Mouse (Mus musculus) lung, postnatal 25 days (tissue): Measurements from ENCODE around the gene Cd3eap.

Source experiments
- DNase-seq: peaks from one replicate; pipeline ENCODE4 v3.0.0; 2022; ENCODE audit warnings: low spot score

Gene Cd3eap

GRCm38 (mm10) chr7:19331910-19332309 is 27.4 kb downstream of the Cd3eap start:
- DNase-seq = no peak

- DNase-seq = no peak
Observed at GRCm38 (mm10) chr7:19328425-19328824, 30.9 kb downstream of the Cd3eap start.

- no peak for DNase-seq
Observed at GRCm38 (mm10) chr7:19327782-19328181, 31.5 kb downstream of the Cd3eap start.

GRCm38 (mm10) chr7:19327128-19327527 is 32.2 kb downstream of the Cd3eap start:
- DNase-seq = peak; percentile 96

GRCm38 (mm10) chr7:19326359-19326758 is 32.9 kb downstream of the Cd3eap start:
- DNase-seq = peak; percentile 93

- no peak for DNase-seq
Observed at GRCm38 (mm10) chr7:19325262-19326199, 33.8 kb downstream of the Cd3eap start.

- DNase-seq = no peak
Observed at GRCm38 (mm10) chr7:19324221-19324620, 35.1 kb downstream of the Cd3eap start.

GRCm38 (mm10) chr7:19322489-19322888 is 36.8 kb downstream of the Cd3eap start:
- DNase-seq = no peak

GRCm38 (mm10) chr7:19321464-19321863 is 37.8 kb downstream of the Cd3eap start:
- DNase-seq = peak; percentile 64

- DNase-seq = no peak
Observed at GRCm38 (mm10) chr7:19320637-19321036, 38.6 kb downstream of the Cd3eap start.

GRCm38 (mm10) chr7:19319906-19320305 is 39.4 kb downstream of the Cd3eap start:
- DNase-seq = peak; percentile 98

GRCm38 (mm10) chr7:19319458-19319857 is 39.8 kb downstream of the Cd3eap start:
- DNase-seq = no peak

- DNase-seq = no peak
Observed at GRCm38 (mm10) chr7:19318676-19319075, 40.6 kb downstream of the Cd3eap start.

GRCm38 (mm10) chr7:19318201-19318600 is 41.1 kb downstream of the Cd3eap start:
- no peak for DNase-seq

- peak; percentile 63 for DNase-seq
Observed at GRCm38 (mm10) chr7:19316451-19317161, 42.7 kb downstream of the Cd3eap start.

- DNase-seq = no peak
Observed at GRCm38 (mm10) chr7:19314033-19314432, 45.2 kb downstream of the Cd3eap start.

GRCm38 (mm10) chr7:19311991-19312390 is 47.3 kb downstream of the Cd3eap start:
- no peak for DNase-seq

GRCm38 (mm10) chr7:19309884-19310641 is 49.2 kb downstream of the Cd3eap start, which contains the start of gene Fosb:
Gene Fosb, minus strand, starts transcription at chr7:19310051.
- DNase-seq = peak; percentile 97

GRCm38 (mm10) chr7:19309278-19309883 is 49.9 kb downstream of the Cd3eap start:
- no peak for DNase-seq

GRCm38 (mm10) chr7:19308454-19309277 is 50.6 kb downstream of the Cd3eap start:
- peak; percentile 97 for DNase-seq
